Mouse (Mus musculus) lung, embryonic 14.5 days (tissue): ENCODE measurements around the gene Haus4. TPM values are rescaled to one million over a fixed set of nuclear protein-coding genes. Genes with fewer than 3 reads are reported as not detected.
A peak's percentile ranks its signal among the peaks of the same experiment; 100 is the strongest.

Experiments used
- ATAC-seq: fragments of 200-750 bp; cut with Nextera tagmentation; 2 replicates; pipeline ENCODE4 v1.8.0; 2017; ENCODE audit warnings: mild to moderate bottlenecking, moderate TSS enrichment, moderate library complexity; ENCODE audit not compliant: insufficient read depth
- DNase-seq: peaks from one replicate; pipeline ENCODE4 v3.0.0-alpha.2; 2015
- H3K27ac ChIP-seq: fragments of 300-500 bp; sonication (generic); 2 replicates; pipeline ENCODE4 v1.5.1; 2014; ENCODE audit warnings: low read depth, mild to moderate bottlenecking, moderate library complexity
- H3K27me3 ChIP-seq: fragments of 300-500 bp; sonication (generic); 2 replicates; pipeline ENCODE4 v1.6.1; 2014; ENCODE audit warnings: low read length, control low read depth; ENCODE audit not compliant: insufficient read depth
- H3K36me3 ChIP-seq: fragments of 300-500 bp; sonication (generic); 2 replicates; pipeline ENCODE4 v1.6.1; 2014; ENCODE audit warnings: control low read depth; ENCODE audit not compliant: insufficient read depth
- H3K4me1 ChIP-seq: fragments of 300-500 bp; sonication (generic); 2 replicates; pipeline ENCODE4 v1.6.1; 2014; ENCODE audit warnings: antibody characterized with exemption, control low read depth; ENCODE audit not compliant: insufficient read depth
- H3K4me2 ChIP-seq: fragments of 300-500 bp; sonication (generic); 2 replicates; pipeline ENCODE4 v1.6.1; 2014; ENCODE audit warnings: mild to moderate bottlenecking
- H3K4me3 ChIP-seq: fragments of 300-500 bp; sonication (generic); 2 replicates; pipeline ENCODE4 v1.5.1; 2014; ENCODE audit warnings: low read depth, low read length
- H3K9ac ChIP-seq: fragments of 300-500 bp; sonication (generic); 2 replicates; pipeline ENCODE4 v1.6.1; 2014
- H3K9me3 ChIP-seq: fragments of 300-500 bp; sonication (generic); 2 replicates; pipeline ENCODE4 v1.6.1; 2016; ENCODE audit warnings: low read depth, low read length, control low read depth
- CTCF ChIP-seq: IDR thresholded peaks from 2 replicates; pipeline ENCODE4 v1.5.1; 2016; ENCODE audit warnings: antibody characterized with exemption, low read depth
- WGBS: fragments of 180-500 bp; shearing (Covaris S2); extraction: QIAGEN DNeasy Blood & Tissue Kit; methylation state at CpG from one replicate; pipeline ENCODE4 v1.1.7; 2014; 5-methylcytosine and 5-hydroxymethylcytosine counted together
- polyA plus RNA-seq: library from polyadenylated mRNA; unstranded; fragments of >200 nt; fragmentation: Nextera tagmentation; extraction: Ambion mirVana; gene quantifications from 2 replicates; pipeline ENCODE4 v1.2.1, GENCODE M21; 2014

Gene Haus4
- 53.0 and 60.3 TPM in 2 replicates for polyA plus RNA-seq

- Histone ChIP-seq H3K36me3 (peaks cover 18% of the 10 kb centered on the region), H3K27ac (peak within 1 kb of the TSS; percentile 95), H3K4me1 (peaks cover 5% of the 10 kb centered on the region; the same call in 1 of the 2 replicates), H3K9me3 (no peaks in the 10 kb centered on the region), H3K4me3 (peak within 1 kb of the TSS; percentile 61), H3K4me2 (peak within 1 kb of the TSS; percentile 93), H3K9ac (peak within 1 kb of the TSS; percentile 82), H3K27me3 (no peaks in the 10 kb centered on the region)
- WGBS = under 1% methylated on average over 76 of the region's 76 CpGs
- DNase-seq (peak; percentile 95), ATAC-seq (peak; percentile 95)
- TF ChIP-seq CTCF = peak; percentile 72
These were observed at the start of gene Haus4 for GRCm38 (mm10) chr14:54553975-54554769. Haus4 (minus strand) TSS chr14:54554616.

DNA sequence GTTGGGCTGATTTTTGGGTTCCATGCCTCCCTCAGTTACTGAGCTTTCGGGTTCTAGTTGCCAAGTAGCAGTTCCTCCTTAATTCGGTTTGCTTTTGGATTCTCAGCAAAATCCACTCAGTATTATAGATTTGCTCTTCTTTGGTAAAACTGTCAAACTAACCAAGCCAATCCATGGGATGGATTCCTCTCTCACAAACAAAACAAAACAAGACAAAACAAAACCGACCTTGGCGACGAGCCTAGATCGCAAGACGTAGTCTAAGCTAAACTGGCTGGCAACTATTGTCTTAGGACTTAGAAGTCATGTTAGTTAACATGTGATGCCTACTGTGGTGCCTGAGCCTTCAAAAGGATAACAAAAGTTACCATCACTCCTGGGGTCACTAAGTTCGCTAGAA is 49.3 kb upstream of the Haus4 start:
- Histone ChIP-seq H3K4me2 (peak overlapping the region; percentile 66), H3K4me3 (peak overlapping the region; percentile 66), H3K27me3 (no peaks in the 10 kb centered on the region), H3K36me3 (no peaks in the 10 kb centered on the region), H3K27ac (peak overlapping the region; percentile 95), H3K4me1 (peaks cover 10% of the 10 kb centered on the region), H3K9ac (no peak overlapping the region), H3K9me3 (no peaks in the 10 kb centered on the region)
- ATAC-seq (no peak), DNase-seq (no peak)
- no peak for TF ChIP-seq CTCF
- WGBS = 75% methylated on average over 8 of the region's 8 CpGs

GRCm38 (mm10) chr14:54603038-54603654 is 48.7 kb upstream of the Haus4 start:
- Histone ChIP-seq H3K4me2 (peak overlapping the region; percentile 66), H3K4me3 (peak overlapping the region; percentile 66), H3K27me3 (no peaks in the 10 kb centered on the region), H3K9ac (peak overlapping the region; percentile 86), H3K9me3 (no peaks in the 10 kb centered on the region), H3K36me3 (no peaks in the 10 kb centered on the region), H3K27ac (peak overlapping the region; percentile 95), H3K4me1 (peaks cover 10% of the 10 kb centered on the region)
- peak; percentile 99 for ATAC-seq
- DNase-seq = peak; percentile 99
- TF ChIP-seq CTCF = no peak
- WGBS = under 1% methylated on average over 46 of the region's 46 CpGs

GRCm38 (mm10) chr14:54602613-54603012 is 48.2 kb upstream of the Haus4 start:
- peak overlapping the region; percentile 95 for H3K27ac ChIP-seq
- DNase-seq (no peak), ATAC-seq (peak; percentile 6; the same call in 1 of the 2 replicates)
- TF ChIP-seq CTCF = no peak
- peaks cover 10% of the 10 kb centered on the region for H3K4me1 ChIP-seq
- no peaks in the 10 kb centered on the region for H3K27me3 ChIP-seq
- H3K4me3 ChIP-seq = peak overlapping the region; percentile 66
- peak overlapping the region; percentile 86 for H3K9ac ChIP-seq
- H3K9me3 ChIP-seq = no peaks in the 10 kb centered on the region
- no peaks in the 10 kb centered on the region for H3K36me3 ChIP-seq
- WGBS = 36% methylated on average over 4 of the region's 4 CpGs
- peak overlapping the region; percentile 66 for H3K4me2 ChIP-seq

GRCm38 (mm10) chr14:54601601-54602000 is 47.2 kb upstream of the Haus4 start:
- 22% methylated on average over 2 of the region's 2 CpGs for WGBS
- Histone ChIP-seq H3K27ac (no peak overlapping the region), H3K36me3 (no peaks in the 10 kb centered on the region), H3K4me1 (peaks cover 10% of the 10 kb centered on the region), H3K27me3 (no peaks in the 10 kb centered on the region), H3K9ac (no peak overlapping the region), H3K4me3 (no peak overlapping the region), H3K9me3 (no peaks in the 10 kb centered on the region), H3K4me2 (no peak overlapping the region)
- DNase-seq (no peak), ATAC-seq (no peak)
- TF ChIP-seq CTCF = no peak

DNA sequence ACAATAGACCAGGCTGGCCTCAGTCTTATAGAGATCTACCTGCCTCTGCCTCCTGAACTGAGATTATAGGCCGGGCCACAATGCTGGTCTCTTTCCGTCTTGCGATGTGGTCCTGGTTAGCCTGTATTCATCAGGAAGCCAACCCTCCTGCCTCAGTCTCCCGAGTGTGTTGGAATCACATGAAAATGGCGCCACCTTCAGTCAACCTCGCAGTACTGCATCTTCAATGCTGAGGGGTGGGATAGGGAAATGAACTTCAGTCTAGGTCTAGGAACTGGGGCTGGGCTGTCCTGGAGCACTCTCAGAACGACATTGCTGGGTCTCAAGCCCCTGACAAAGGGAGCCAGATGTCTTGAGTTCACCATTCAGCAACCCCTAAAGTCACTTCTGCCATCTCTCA is 42.7 kb upstream of the Haus4 start:
- no peak overlapping the region for H3K9ac ChIP-seq
- DNase-seq = no peak
- no peak for ATAC-seq
- WGBS = 75% methylated on average over 7 of the region's 7 CpGs
- H3K4me3 ChIP-seq = no peak overlapping the region
- peaks cover 15% of the 10 kb centered on the region; the same call in 1 of the 2 replicates for H3K36me3 ChIP-seq
- no peaks in the 10 kb centered on the region for H3K4me1 ChIP-seq
- peak; percentile 59 for TF ChIP-seq CTCF
- no peak overlapping the region for H3K27ac ChIP-seq
- H3K9me3 ChIP-seq = no peaks in the 10 kb centered on the region
- no peak overlapping the region for H3K4me2 ChIP-seq
- no peaks in the 10 kb centered on the region for H3K27me3 ChIP-seq
